ENCODE assay signal across 14 mouse cellular contexts in genomic region chr3:117183654-117184184, GRCm38 (mm10).
"Had no signal": no experiment of that assay in that cellular context is flagged by ENCODE, and none has a peak within 500 bp of the region (broad histone marks: within the 10 kb centered on the region; RNA-seq: fewer than 3 reads in every experiment).

No protein-coding gene starts in this region.

- H3K27ac ChIP-seq: kidney, postnatal 0 days; limb, embryonic 13.5 days; liver, embryonic 14.5 days; midbrain, embryonic 12.5 days; neural tube, embryonic 13.5 days had no signal

- H3K27me3 ChIP-seq: limb, embryonic 13.5 days; midbrain, embryonic 12.5 days; neural tube, embryonic 13.5 days had no signal

- ATAC-seq: intestine, postnatal 0 days; midbrain, embryonic 16.5 days had no signal

- H3K4me3 ChIP-seq: limb, embryonic 13.5 days; midbrain, embryonic 12.5 days; neural tube, embryonic 13.5 days had no signal

- H3K4me2 ChIP-seq: limb, embryonic 13.5 days; midbrain, embryonic 12.5 days; neural tube, embryonic 13.5 days had no signal

- H3K9ac ChIP-seq: limb, embryonic 13.5 days; liver, embryonic 14.5 days; midbrain, embryonic 12.5 days; neural tube, embryonic 13.5 days had no signal

- H3K9me3 ChIP-seq: limb, embryonic 13.5 days; midbrain, embryonic 12.5 days; neural tube, embryonic 13.5 days had no signal

- H3K4me1 ChIP-seq: limb, embryonic 13.5 days; midbrain, embryonic 12.5 days had no signal

- H3K36me3 ChIP-seq: limb, embryonic 13.5 days; midbrain, embryonic 12.5 days; neural tube, embryonic 13.5 days had no signal

- DNase-seq: kidney, adult 9 months; kidney, postnatal 36 days; lung, adult 18-20 months; lung, postnatal 36 days; retina, postnatal 1 day; right cerebral cortex, postnatal 14 days; thymus, postnatal 36 days had no signal
